Mouse (Mus musculus) heart, embryonic 14.5 days (tissue): ENCODE results near the gene Emp3. TPM values are rescaled to one million over a fixed set of nuclear protein-coding genes. Genes with fewer than 3 reads are reported as not detected.

Source experiments
- ATAC-seq: fragments of 200-750 bp; cut with Nextera tagmentation; 2 replicates; pipeline ENCODE4 v1.8.0; 2017; ENCODE audit warnings: low read depth, moderate TSS enrichment; ENCODE audit not compliant: insufficient number of reproducible peaks, insufficient read depth, low FRiP score
- H3K27ac ChIP-seq, 2 experiments: fragments of 200-500 bp in 1 of 2; fragments of 300-500 bp in 1 of 2; sonication (generic) in 1 of 2; replicated peaks in 1 of 2; 2 replicates each; pipeline ENCODE4 v1.5.1; 2012 to 2014; ENCODE audit warnings: low read depth in 2 of 2, low read length in 2 of 2, control low read depth in 1 of 2, mild to moderate bottlenecking in 1 of 2, mixed read lengths in 1 of 2; ENCODE audit not compliant: control insufficient read depth in 1 of 2, insufficient read depth in 1 of 2
- H3K27me3 ChIP-seq: fragments of 300-500 bp; sonication (generic); 2 replicates; pipeline ENCODE4 v1.6.1; 2014; ENCODE audit warnings: mild to moderate bottlenecking, low read length, control low read depth; ENCODE audit not compliant: control insufficient read depth, insufficient read depth
- H3K36me3 ChIP-seq: fragments of 300-500 bp; sonication (generic); 2 replicates; pipeline ENCODE4 v1.6.1; 2014; ENCODE audit warnings: mild to moderate bottlenecking, control low read depth, low read length, mixed read lengths; ENCODE audit not compliant: control insufficient read depth, insufficient read depth
- H3K4me1 ChIP-seq, 2 experiments: fragments of 200-500 bp in 1 of 2; fragments of 300-500 bp in 1 of 2; sonication (generic) in 1 of 2; 2 replicates each; pipeline ENCODE4 v1.6.1; 2012 to 2014; ENCODE audit warnings: low read length in 2 of 2, control low read depth in 1 of 2, mixed read lengths in 1 of 2; ENCODE audit not compliant: control insufficient read depth in 2 of 2, insufficient read depth in 2 of 2
- H3K4me2 ChIP-seq: fragments of 300-500 bp; sonication (generic); 2 replicates; pipeline ENCODE4 v1.6.1; 2014; ENCODE audit warnings: mild to moderate bottlenecking, low read length
- H3K4me3 ChIP-seq, 2 experiments: fragments of 200-500 bp in 1 of 2; fragments of 300-500 bp in 1 of 2; sonication (generic) in 1 of 2; 2 replicates each; pipeline ENCODE4 v1.5.1; 2012 to 2014; ENCODE audit warnings: low read length in 2 of 2, mild to moderate bottlenecking in 2 of 2, control low read depth in 1 of 2, low read depth in 1 of 2, moderate library complexity in 1 of 2; ENCODE audit not compliant: control insufficient read depth in 1 of 2, insufficient read depth in 1 of 2
- H3K9ac ChIP-seq: fragments of 300-500 bp; sonication (generic); 2 replicates; pipeline ENCODE4 v1.6.1; 2014; ENCODE audit warnings: mild to moderate bottlenecking, low read length
- H3K9me3 ChIP-seq: fragments of 300-500 bp; sonication (generic); 2 replicates; pipeline ENCODE4 v1.6.1; 2016; ENCODE audit warnings: low read length, control low read depth; ENCODE audit not compliant: control insufficient read depth
- WGBS: fragments of 180-500 bp; shearing (Covaris S2); extraction: QIAGEN DNeasy Blood & Tissue Kit; methylation state at CpG from one replicate; pipeline ENCODE4 v1.1.7; 2014; 5-methylcytosine and 5-hydroxymethylcytosine counted together
- polyA plus RNA-seq: library from polyadenylated mRNA; unstranded; fragments of >200 nt; fragmentation: Nextera tagmentation; extraction: Ambion mirVana; gene quantifications from 2 replicates; pipeline ENCODE4 v1.2.1, GENCODE M21; 2014

Gene Emp3
- polyA plus RNA-seq, 1 experiment from 2014 or later, result 90.5 TPM

- 79% methylated on average over 1 of the region's 1 CpGs for WGBS
- H3K27ac ChIP-seq, result no peak overlapping the region
- peaks cover 5% of the 10 kb centered on the region for H3K27me3 ChIP-seq
- H3K9ac ChIP-seq, result no peak overlapping the region
- H3K36me3 ChIP-seq, result no peaks in the 10 kb centered on the region
- H3K4me3 ChIP-seq, result no peak overlapping the region
- peaks cover 0 to 2% of the 10 kb centered on the region in 2 experiments; a peak in 2 of 4 replicates for H3K4me1 ChIP-seq
- no peak overlapping the region for H3K4me2 ChIP-seq
- ATAC-seq, result no peak
- peaks cover 13% of the 10 kb centered on the region; the same call in 1 of the 2 replicates for H3K9me3 ChIP-seq
Observed at GRCm38 (mm10) chr7:45929688-45930087, 8.5 kb upstream of the Emp3 start.

GRCm38 (mm10) chr7:45928626-45929295, 7.6 kb upstream of the Emp3 start:
- Histone ChIP-seq H3K9me3 (peaks cover 13% of the 10 kb centered on the region; the same call in 1 of the 2 replicates), H3K4me2 (no peak overlapping the region), H3K36me3 (no peaks in the 10 kb centered on the region), H3K27me3 (peaks cover 5% of the 10 kb centered on the region), H3K4me3 (no peak overlapping the region), H3K9ac (no peak overlapping the region), H3K27ac (no peak overlapping the region), H3K4me1 (peaks cover 0 to 8% of the 10 kb centered on the region in 2 experiments; a peak in 2 of 4 replicates)
- no peak for ATAC-seq
- 14% methylated on average over 20 of the region's 23 CpGs for WGBS

GRCm38 (mm10) chr7:45924429-45924816, 3.2 kb upstream of the Emp3 start:
- peak overlapping the region; percentile 21 to 94; a peak in 3 of 4 replicates for H3K27ac ChIP-seq
- ATAC-seq, result no peak
- WGBS, result 12% methylated on average over 14 of the region's 14 CpGs
- H3K9ac ChIP-seq, result peak overlapping the region; percentile 65
- H3K9me3 ChIP-seq, result no peaks in the 10 kb centered on the region
- H3K4me1 ChIP-seq, result peaks cover 9 to 19% of the 10 kb centered on the region in 2 experiments
- H3K36me3 ChIP-seq, result no peaks in the 10 kb centered on the region
- H3K4me3 ChIP-seq, result peak overlapping the region; percentile 46 to 62
- H3K4me2 ChIP-seq, result peak overlapping the region; percentile 76
- peaks cover 5% of the 10 kb centered on the region for H3K27me3 ChIP-seq

- peak within 1 kb of the TSS; percentile 94 to 96 for H3K27ac ChIP-seq
- peak within 1 kb of the TSS; percentile 46 to 62 for H3K4me3 ChIP-seq
- H3K27me3 ChIP-seq, result peaks cover 5% of the 10 kb centered on the region; the same call in 1 of the 2 replicates
- peak within 1 kb of the TSS; percentile 67 for H3K9ac ChIP-seq
- peak; percentile 72 for ATAC-seq
- H3K4me1 ChIP-seq, result peaks cover 9 to 17% of the 10 kb centered on the region in 2 experiments
- no peaks in the 10 kb centered on the region for H3K9me3 ChIP-seq
- H3K36me3 ChIP-seq, result peaks cover 5% of the 10 kb centered on the region; the same call in 1 of the 2 replicates
- WGBS, result 3% methylated on average over 24 of the region's 24 CpGs
- peak within 1 kb of the TSS; percentile 76 for H3K4me2 ChIP-seq
Observed at GRCm38 (mm10) chr7:45923762-45924428, 2.7 kb upstream of the Emp3 start, which contains the start of gene Ccdc114. TSS of gene Ccdc114 (plus strand) at chr7:45924072.

- Histone ChIP-seq H3K4me1 (peaks cover 9 to 17% of the 10 kb centered on the region in 2 experiments), H3K9ac (peak overlapping the region; percentile 67), H3K9me3 (no peaks in the 10 kb centered on the region), H3K4me2 (peak overlapping the region; percentile 76), H3K36me3 (peaks cover 5% of the 10 kb centered on the region; the same call in 1 of the 2 replicates), H3K27ac (peak overlapping the region; percentile 94 to 96), H3K4me3 (peak overlapping the region; percentile 46 to 62), H3K27me3 (peaks cover 4% of the 10 kb centered on the region; the same call in 1 of the 2 replicates)
- 1% methylated on average over 37 of the region's 37 CpGs for WGBS
- peak; percentile 87 for ATAC-seq
Observed at GRCm38 (mm10) chr7:45922928-45923761, 1.9 kb upstream of the Emp3 start.

- ATAC-seq, result no peak
- Histone ChIP-seq H3K9ac (peak overlapping the region; percentile 67; the same call in 1 of the 2 replicates), H3K9me3 (no peaks in the 10 kb centered on the region), H3K36me3 (peaks cover 5% of the 10 kb centered on the region; the same call in 1 of the 2 replicates), H3K4me3 (no peak overlapping the region), H3K4me1 (peaks cover 16 to 21% of the 10 kb centered on the region in 2 experiments), H3K27ac (peak overlapping the region; percentile 94 to 96), H3K4me2 (peak overlapping the region; percentile 76; the same call in 1 of the 2 replicates), H3K27me3 (no peaks in the 10 kb centered on the region)
- 79% methylated on average over 12 of the region's 12 CpGs for WGBS
Observed at GRCm38 (mm10) chr7:45921950-45922600, 871 bp upstream of the Emp3 start.
